14 mouse cellular contexts compared by ENCODE assay signal in the genomic region with DNA sequence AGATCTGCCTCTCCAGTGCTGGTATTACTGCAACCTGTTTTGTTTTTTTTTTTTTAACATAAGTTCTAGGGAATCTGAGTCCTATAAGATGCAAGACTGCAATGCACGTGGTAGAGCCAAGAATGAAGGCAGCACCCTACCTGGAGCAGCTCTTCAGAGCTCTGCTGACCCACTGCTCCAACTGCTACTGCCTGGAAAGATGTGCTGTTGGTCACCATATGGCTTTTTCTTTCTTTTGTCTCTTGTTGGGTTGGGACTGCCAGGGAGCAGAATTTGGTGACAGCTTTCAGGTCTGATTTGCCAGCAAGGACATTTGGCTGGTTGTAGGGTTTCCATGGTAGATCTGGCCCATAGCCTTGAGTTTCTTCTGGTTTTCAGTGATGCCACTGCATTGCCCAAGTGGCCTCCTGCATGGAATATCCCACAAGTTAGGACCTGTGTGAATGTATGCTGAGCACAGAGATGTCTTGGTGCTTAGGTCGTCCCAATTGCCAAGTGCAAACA.
DNase-seq lines count a peak whose midpoint lies in the region.
"Had no signal": no experiment of that assay in that cellular context is flagged by ENCODE, and none has a peak within 500 bp of the region (broad histone marks: within the 10 kb centered on the region; RNA-seq: fewer than 3 reads in every experiment).

No protein-coding gene starts in this region.

- intact Hi-C loops in left cerebral cortex, postnatal 14 days (cut with DNase I): no loop called here

- peak; percentile 26 to 55 for DNase-seq in layer of hippocampus, adult 18-20 months (ENCODE audit: low spot score in 2 of 2)
- no peak for DNase-seq in layer of hippocampus, adult 9-10 months (ENCODE audit: low spot score)
- DNase-seq in cerebellum, adult 11-12 months: peak; percentile 90
- DNase-seq in cerebellum, postnatal 10 days: peak; percentile 84 to 85
- DNase-seq in layer of hippocampus, postnatal 10 days (ENCODE audit: low spot score in 2 of 2): peak; percentile 51 to 57
- DNase-seq in left cerebral cortex, postnatal 14 days (ENCODE audit: low spot score in 2 of 2): no peak
- DNase-seq in c-Kit-positive CD71-positive TER-119-positive erythroid progenitor cells, embryonic 14.5 days (ENCODE audit: low spot score): no peak
- no peak for DNase-seq in adrenal gland, postnatal 14 days
- DNase-seq: embryo, embryonic 11 days; kidney, adult 8-10 months; kidney, postnatal 14 days; lung, postnatal 10 days; right cerebral cortex, postnatal 25 days; thymus, postnatal 14 days had no signal

Comparison
In these comparisons a context has a peak if more than half of its experiments do, and no peak if none do; other contexts are left out.
1. DNase-seq: peak in layer of hippocampus, adult 18-20 months (2 of 2), cerebellum, adult 11-12 months (single experiment), cerebellum, postnatal 10 days (2 of 2) and layer of hippocampus, postnatal 10 days (2 of 2); none in layer of hippocampus, adult 9-10 months (single experiment), left cerebral cortex, postnatal 14 days (0 of 2), c-Kit-positive CD71-positive TER-119-positive erythroid progenitor cells, embryonic 14.5 days (single experiment) and adrenal gland, postnatal 14 days (single experiment).